Mouse (Mus musculus) v-Abl transformed pro-B cells (cell line): ENCODE measurements around the gene Pck1.

ENCODE experiments used
- in situ Hi-C, 2 experiments: fragments of 400-800 bp; cut with MboI; formaldehyde crosslinking; loops; one replicate each; pipeline ENCODE4 v1.15.1; 2025; ENCODE audit not compliant: unreplicated experiment in 2 of 2

Gene Pck1

DNA sequence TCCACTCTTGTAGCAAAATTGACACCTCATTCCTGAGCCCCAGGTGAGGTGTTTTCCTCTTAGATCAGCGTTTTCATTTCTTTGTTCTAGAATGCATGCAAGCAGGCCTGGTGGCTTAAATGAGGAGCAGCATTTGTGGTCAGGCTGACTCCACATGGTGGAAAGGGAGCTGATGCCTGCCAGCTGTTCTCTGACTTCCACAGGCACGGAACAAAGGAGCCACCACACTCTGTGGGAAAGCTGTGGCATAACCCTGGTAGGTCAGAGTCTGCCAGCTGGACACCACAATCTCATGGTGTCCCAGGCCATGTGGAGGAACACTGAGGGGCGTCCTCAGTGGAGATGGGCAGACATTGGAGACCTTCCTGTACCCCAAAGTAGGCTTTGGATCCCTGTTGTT, 7.0 kb upstream of the Pck1 start:
- in situ Hi-C loops: loop anchor here in 1 of 2 experiments (25.0 kb wide), 2 partner anchors 1116 to 1766 kb away; no protein-coding TSS in a partner anchor

DNA sequence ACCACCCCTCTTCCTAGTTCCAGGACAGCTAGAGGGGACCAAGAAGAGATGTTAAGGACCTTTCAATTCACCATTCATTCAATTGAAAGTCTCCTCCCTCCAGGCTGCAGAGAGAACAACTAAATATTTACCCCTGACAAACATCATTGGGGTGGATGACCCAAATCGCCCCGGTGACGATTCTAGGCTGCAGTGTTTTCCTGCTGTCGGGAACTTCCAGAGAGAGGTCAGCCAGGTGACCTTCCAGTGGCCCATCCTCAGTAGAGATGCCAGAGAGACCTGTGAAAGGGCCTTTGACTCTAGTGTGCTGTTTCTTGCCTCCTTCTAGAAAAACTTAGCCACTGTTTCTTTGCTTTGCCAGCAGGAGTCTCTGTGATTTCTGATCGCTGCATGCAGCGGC, 6.1 kb upstream of the Pck1 start:
- in situ Hi-C loops: loop anchor here in 1 of 2 experiments (25.0 kb wide), 2 partner anchors 1116 to 1766 kb away; no protein-coding TSS in a partner anchor

DNA sequence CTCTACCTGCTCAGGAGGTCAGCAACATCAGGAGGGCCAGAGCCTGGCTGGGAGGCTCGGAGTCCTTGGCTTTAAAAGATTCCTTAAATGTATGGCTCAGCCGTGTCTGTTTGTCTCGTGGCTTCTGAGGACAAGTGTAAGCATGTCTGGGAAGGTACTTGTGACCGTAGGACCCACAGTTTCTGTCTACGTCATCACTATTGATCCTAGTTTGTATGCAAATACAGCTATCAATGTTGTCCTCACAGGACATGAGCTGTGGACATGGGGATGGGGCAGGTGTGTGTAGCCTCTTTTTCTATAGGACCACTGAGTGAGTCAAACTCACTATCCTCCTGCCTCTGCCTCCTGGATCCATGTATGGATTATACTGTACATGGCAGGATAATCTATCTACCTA, 4.8 kb upstream of the Pck1 start:
- in situ Hi-C loops: loop anchor here in 1 of 2 experiments (25.0 kb wide), 2 partner anchors 1114 to 1764 kb away; no protein-coding TSS in a partner anchor

DNA sequence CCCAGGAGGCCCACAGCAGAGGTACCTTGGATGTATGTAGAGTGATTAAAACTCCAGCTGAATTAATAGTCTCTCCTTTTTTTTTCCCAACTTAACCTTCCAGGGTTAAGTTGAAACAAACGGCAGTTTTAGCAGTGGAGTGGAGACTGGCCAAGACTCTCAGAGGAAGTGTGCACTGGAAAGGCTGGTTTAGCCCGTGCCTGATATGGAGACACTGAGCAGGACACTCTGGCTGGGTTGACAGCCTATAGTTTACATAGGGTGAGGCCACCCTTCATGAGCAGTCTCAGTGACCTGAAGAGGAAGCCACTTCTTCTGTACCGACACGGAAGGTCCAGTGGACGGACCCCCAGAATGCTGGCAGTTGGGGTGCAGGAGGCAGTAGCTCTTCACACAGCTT, 1.5 kb upstream of the Pck1 start:
- in situ Hi-C loops: no loop called here

DNA sequence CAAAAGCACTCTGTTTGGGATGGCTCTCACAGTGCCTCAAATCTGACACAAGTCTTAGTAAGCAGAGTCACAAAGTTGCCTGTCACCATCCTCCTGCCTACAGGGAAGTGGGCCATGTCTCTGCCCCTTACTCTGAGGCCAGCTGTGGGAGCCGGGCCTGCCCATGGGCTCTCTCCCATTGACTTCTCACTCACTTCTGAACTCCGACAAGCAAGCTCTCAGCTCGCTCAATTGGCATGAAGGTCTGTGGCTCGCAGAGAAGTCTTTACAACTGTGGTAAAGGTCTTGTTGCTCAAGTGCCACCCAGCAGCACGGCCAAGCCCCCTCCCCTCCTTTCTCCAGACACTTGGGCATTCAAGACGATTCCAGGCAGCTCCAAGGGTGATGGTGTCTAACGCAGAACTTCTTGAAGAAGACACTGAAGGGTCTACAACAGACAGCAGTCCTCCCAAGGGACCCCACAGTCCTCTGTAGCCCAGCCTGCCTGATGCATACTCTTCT, 1.0 kb upstream of the Pck1 start:
- in situ Hi-C loops: no loop called here

DNA sequence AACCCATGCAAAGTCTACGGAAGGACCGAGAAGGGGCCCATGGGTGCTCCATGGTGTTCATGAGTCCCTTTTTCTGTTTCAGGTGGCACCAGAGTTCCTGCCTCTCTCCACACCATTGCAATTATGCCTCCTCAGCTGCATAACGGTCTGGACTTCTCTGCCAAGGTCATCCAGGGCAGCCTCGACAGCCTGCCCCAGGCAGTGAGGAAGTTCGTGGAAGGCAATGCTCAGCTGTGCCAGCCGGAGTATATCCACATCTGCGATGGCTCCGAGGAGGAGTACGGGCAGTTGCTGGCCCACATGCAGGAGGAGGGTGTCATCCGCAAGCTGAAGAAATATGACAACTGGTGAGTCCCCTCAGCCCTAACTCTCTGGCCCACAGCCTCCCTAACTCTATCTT, 418 bp downstream of the Pck1 start:
- in situ Hi-C loops: no loop called here

DNA sequence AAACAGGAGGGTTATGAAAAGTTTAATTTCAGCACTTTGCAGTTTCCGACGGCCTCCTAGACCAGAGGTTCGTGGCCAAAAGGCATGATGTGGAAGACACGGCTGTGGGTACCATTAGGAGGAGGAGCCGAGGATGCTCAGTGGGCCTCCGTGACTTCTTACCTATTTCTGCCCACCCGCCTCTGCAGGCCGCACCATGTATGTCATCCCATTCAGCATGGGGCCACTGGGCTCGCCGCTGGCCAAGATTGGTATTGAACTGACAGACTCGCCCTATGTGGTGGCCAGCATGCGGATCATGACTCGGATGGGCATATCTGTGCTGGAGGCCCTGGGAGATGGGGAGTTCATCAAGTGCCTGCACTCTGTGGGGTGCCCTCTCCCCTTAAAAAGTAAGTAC, 1.7 kb downstream of the Pck1 start:
- in situ Hi-C loops: no loop called here

DNA sequence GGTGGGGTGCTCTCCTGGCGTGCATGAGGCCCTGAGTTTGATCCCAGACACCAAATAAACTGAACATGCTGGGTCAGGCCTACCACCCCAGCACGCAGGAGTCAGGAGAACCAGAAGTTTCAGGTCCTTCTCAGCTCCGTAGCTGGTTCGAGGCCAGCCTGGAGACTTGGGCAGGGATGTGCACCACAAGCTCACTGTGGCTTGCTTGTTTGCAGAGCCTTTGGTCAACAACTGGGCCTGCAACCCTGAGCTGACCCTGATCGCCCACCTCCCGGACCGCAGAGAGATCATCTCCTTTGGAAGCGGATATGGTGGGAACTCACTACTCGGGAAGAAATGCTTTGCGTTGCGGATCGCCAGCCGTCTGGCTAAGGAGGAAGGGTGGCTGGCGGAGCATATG, 2.1 kb downstream of the Pck1 start:
- in situ Hi-C loops: no loop called here

DNA sequence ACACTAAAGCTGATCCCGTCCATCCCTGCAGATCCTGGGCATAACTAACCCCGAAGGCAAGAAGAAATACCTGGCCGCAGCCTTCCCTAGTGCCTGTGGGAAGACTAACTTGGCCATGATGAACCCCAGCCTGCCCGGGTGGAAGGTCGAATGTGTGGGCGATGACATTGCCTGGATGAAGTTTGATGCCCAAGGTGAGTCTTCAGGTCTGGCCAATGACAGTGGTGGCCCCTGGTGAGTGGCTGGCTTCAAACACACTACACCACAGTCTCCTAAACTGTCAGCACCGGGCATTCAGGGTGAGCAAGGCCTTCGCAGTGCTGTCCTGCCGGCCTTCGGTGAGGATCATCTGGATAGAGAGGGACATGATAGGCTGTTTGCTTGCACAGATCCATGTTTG, 3.1 kb downstream of the Pck1 start:
- in situ Hi-C loops: no loop called here

DNA sequence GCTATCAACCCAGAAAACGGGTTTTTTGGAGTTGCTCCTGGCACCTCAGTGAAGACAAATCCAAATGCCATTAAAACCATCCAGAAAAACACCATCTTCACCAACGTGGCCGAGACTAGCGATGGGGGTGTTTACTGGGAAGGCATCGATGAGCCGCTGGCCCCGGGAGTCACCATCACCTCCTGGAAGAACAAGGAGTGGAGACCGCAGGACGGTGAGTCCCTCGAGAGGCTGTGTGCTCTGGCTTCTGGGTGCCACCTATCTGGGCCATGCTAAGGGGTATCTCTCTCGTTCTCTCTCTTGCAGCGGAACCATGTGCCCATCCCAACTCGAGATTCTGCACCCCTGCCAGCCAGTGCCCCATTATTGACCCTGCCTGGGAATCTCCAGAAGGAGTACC, 4.1 kb downstream of the Pck1 start:
- in situ Hi-C loops: no loop called here

DNA sequence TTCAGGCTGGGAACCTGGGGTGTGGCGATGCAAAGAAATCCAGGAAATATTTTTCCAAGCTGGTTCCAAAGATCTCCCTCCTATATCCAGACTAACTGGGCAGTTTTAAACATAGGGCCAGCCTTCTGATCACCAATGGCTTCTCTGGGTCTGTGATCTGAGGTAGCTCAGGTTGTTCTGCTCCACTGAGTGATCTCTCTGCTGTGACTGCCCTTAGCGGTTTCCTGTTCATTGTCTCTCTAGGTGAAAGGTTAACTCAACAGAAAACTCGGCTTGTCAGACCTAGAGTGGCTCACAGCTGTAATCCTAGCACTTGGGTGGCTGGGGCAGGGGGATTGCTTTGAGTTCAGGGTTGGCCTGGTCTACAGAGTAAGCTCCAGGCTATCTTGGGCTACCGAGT, 4.5 kb downstream of the Pck1 start:
- in situ Hi-C loops: no loop called here

DNA sequence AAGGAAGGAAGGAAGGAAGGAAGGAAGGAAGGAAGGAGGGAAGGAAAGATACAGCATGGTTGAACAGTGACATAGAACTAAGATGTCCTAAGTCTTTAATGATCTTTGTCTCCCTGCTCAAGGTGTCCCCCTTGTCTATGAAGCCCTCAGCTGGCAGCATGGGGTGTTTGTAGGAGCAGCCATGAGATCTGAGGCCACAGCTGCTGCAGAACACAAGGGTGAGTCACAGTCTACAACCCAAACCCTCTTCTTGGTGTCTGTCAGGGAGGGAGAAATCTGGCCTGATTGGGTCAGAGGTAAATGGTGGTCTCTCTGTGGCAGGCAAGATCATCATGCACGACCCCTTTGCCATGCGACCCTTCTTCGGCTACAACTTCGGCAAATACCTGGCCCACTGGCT, 5.0 kb downstream of the Pck1 start:
- in situ Hi-C loops: no loop called here

DNA sequence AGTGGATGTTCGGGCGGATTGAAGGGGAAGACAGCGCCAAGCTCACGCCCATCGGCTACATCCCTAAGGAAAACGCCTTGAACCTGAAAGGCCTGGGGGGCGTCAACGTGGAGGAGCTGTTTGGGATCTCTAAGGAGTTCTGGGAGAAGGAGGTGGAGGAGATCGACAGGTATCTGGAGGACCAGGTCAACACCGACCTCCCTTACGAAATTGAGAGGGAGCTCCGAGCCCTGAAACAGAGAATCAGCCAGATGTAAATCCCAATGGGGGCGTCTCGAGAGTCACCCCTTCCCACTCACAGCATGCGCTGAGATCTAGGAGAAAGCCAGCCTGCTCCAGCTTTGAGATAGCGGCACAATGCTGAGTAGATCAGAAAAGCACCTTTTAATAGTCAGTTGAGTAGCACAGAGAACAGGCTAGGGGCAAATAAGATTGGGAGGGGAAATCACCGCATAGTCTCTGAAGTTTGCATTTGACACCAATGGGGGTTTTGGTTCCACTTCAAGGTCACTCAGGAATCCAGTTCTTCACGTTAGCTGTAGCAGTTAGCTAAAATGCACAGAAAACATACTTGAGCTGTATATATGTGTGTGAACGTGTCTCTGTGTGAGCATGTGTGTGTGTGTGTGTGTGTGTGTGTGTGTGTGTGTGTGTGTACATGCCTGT, 5.7 kb downstream of the Pck1 start:
- in situ Hi-C loops: no loop called here

DNA sequence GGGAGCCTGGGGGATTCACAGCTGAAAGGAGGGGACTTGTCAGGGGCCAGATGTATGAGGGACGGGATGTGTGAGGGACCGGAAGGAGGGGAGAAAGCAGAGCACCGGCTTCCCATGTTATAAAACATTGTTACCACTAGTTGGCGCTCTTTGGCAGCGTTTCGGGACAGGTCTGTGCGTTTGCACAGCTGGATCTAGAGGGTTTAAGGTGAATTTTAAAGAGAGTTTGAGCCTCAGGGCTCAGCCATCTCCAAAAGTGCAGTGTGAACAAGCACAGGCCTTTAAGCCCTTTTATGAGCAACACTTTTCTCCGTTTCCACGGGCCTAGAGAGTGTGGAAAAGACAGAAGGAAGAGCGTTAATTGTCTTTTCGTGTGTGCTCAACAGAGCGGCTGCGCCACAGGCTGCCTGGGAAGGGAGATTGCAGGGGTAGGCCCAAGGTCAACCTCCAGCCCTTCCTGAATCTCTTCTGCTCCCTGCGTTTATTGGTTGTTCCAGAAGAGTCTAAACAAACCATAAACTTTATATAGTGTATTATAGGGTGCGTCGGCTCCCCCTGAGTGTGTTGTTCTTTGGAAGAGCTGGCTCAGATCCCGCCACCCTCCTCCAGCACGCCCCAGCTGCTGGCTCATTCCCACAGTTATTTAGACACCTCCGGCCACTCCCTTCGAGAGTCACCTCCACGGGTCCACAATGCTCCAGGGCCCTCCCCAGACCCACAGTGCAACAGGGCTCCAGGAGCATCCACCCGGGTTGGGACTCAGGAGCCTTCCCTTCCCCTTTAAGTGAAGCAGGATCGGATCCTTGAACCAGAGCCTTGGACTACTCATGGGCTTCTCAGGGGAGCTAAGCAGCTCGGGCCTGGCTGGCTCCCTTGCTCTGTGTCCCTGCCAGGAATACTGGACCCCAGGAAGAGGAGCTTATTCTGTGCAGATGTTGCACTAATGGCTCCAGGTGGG, 6.8 kb downstream of the Pck1 start:
- in situ Hi-C loops: no loop called here

DNA sequence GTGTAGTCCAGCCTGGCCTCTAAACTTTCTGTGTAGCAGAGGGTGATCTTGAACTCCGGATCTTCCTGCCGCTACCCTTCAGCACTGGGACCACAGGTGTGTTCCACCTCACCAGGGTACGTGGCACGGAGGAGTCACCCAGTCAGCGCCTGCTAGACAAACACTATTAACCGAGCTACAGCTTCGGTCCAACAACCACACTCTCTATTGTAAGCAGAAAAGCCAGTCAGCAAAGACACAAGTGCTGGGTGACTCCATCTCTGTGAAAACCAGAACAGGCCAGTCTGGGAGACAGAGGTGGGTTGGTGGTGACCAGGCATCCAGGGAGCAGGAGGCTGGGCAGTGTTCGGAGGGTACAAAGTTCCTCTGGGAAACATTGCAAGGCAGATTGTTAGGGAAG, 10.5 kb downstream of the Pck1 start:
- in situ Hi-C loops: no loop called here

DNA sequence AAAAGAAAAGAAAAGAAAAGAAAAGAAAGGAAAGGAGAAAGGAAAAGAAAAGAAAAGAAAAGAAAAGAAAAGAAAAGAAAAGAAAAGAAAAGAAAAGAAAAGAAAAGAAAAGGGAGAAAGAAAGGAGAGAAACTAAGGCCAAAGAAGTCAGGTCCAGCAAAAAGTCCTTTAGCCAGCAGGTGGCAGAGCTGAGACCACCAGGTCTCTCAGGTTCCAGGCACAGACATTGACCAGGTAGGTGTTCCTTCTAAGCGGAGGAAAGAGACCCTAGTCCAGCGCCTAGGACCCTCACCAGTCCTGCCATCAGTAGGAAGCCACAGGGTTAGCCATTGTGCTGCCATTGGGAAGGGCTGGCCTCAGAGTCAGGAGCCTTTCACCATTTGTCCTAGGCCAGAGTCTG, 11.5 kb downstream of the Pck1 start:
- in situ Hi-C loops: no loop called here

DNA sequence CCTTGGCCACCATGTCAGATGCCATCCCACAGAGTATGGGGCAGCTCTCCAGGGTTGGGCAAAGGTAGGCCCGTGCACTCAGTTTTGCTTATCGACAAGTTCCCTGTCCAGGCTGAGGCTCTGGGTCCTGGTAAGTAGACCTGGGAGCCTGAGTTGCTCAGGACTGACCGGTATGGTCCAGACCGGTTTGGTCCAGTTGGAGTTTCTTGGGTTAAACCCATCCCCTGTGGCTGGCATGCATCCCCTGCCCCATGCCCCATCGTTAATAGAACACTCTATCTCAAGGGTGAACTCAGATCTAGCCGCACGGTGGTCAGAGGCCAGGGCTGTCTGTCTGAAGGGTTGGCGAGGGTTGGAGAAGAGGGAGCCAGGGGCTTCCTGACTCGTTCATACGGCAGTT, 12.1 kb downstream of the Pck1 start:
- in situ Hi-C loops: no loop called here

DNA sequence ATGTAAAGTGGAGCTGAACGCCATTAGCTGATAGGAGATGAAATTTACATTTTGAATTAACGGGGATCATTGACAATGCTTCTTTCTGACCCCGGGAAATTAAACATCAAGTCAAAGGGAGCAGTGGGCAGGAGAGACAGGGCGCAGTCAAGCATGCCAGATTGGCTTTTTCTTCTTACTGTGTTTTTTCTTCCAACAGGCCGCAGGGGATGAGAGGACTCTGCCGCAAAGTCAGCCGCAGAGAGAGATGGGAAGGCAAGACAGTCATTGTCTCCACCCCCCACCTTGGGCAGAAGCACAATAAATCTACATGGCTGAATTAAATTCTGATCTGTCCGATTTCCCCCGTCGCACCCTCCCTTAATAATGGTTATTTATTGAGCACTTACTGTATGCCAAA, 12.5 kb downstream of the Pck1 start:
- in situ Hi-C loops: no loop called here

DNA sequence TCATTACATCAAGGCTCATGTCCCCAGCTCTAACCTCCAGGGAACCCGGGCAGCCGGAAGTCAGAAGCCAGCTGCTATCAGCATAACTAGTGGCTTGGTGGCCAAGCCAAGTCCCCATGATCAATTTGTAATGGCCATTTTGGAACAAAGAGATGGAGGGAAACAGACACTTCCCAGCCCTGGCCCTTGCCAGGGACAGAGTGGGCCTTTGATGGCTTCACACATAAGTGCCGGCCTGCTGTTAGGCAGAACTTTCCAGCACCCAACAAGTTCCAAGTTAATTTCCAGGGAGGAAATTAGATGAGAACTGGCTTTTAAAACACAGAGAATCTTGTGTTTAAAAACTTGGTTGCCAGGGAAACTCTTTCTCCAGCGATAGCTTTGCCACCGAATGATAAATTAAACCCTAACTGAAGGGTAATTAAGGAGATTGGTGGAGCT, 15.6 kb downstream of the Pck1 start:
- in situ Hi-C loops: no loop called here

DNA sequence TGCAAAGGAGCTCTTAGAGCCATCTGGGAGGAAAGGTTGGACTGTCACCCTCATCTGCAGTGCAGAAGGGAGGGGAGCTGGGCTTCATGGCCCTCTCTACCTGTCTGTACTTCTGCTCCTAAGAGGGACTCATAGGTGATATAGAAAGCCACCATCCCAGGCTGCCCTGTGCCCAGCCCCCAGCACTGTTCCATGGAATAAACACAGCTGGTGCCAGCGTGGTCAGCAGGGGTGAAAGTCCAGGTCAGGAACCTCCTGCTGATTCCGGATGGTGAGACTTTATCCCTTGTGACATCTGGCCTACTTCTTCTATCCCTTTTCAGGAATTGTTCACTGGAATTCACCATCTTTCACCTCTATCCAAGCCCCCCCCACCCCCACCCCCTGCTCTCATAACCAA, 17.2 kb downstream of the Pck1 start:
- in situ Hi-C loops: loop anchor here in 1 of 2 experiments (10.0 kb wide), 1 partner anchor 335 kb away; no protein-coding TSS in a partner anchor

DNA sequence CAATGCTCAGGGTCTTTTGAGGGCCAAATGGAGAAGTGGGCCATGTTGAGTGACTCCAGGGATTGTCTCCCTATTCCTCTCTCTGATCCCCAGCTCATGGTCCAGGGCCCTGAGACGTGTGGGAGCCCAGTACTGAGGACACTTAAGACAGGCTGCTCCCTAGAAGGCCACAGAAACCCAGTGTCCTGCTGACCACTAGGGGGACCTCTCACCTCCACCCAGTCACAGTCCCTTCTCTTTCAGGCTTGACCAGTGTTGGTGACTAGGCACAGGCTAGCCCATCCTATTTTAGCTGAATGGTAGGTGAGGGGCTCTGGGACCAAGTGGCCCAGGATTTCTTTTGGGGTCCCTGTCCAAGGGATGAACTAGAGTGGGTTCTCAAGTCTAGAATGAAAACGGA, 17.9 kb downstream of the Pck1 start:
- in situ Hi-C loops: loop anchor here in 1 of 2 experiments (10.0 kb wide), 1 partner anchor 336 kb away; no protein-coding TSS in a partner anchor
